Mouse (Mus musculus) mouse trophoblast stem cell (cell line): ENCODE results near the gene Cbfa2t3.
"Not testable (repeated sequence)": the region's sequence is repeated elsewhere in the genome, so short reads cannot be mapped to it uniquely, and the experiment has no call there.

ENCODE experiments used
- in situ Hi-C, 2 experiments: fragments of 300-500 bp; cut with MseI, MboI; formaldehyde crosslinking; loops; 2 replicates in 1 of 2; 3 replicates in 1 of 2; pipeline ENCODE4 v1.15.1; 2025

Gene Cbfa2t3

GRCm38 (mm10) chr8:122639521-122640248 lies 59.2 kb downstream of the Cbfa2t3 start:
- in situ Hi-C loops, result no loop called here

GRCm38 (mm10) chr8:122638601-122639000 lies 60.3 kb downstream of the Cbfa2t3 start:
- in situ Hi-C loops, result no loop called here

- in situ Hi-C loops, result no loop called here
These were observed 61.7 kb downstream of the Cbfa2t3 start for GRCm38 (mm10) chr8:122637230-122637629.

- in situ Hi-C loops, result no loop called here
These were observed 62.1 kb downstream of the Cbfa2t3 start for GRCm38 (mm10) chr8:122636803-122637175.

- in situ Hi-C loops, result no loop called here
These were observed 62.8 kb downstream of the Cbfa2t3 start for GRCm38 (mm10) chr8:122635878-122636802.

GRCm38 (mm10) chr8:122633205-122633604 lies 65.7 kb downstream of the Cbfa2t3 start:
- in situ Hi-C loops, result no loop called here

GRCm38 (mm10) chr8:122632134-122632533 lies 66.8 kb downstream of the Cbfa2t3 start:
- in situ Hi-C loops, result not testable (repeated sequence)

- in situ Hi-C loops, result no loop called here
These were observed 68.2 kb downstream of the Cbfa2t3 start for GRCm38 (mm10) chr8:122630696-122631095.

GRCm38 (mm10) chr8:122629388-122629787 lies 69.5 kb downstream of the Cbfa2t3 start:
- in situ Hi-C loops, result no loop called here

- in situ Hi-C loops, result no loop called here
These were observed 72.0 kb downstream of the Cbfa2t3 start for GRCm38 (mm10) chr8:122626896-122627295.

GRCm38 (mm10) chr8:122625811-122626210 lies 73.1 kb downstream of the Cbfa2t3 start:
- in situ Hi-C loops, result no loop called here

- in situ Hi-C loops, result no loop called here
These were observed 74.3 kb downstream of the Cbfa2t3 start for GRCm38 (mm10) chr8:122624653-122625052.

- in situ Hi-C loops, result no loop called here
These were observed 74.9 kb downstream of the Cbfa2t3 start for GRCm38 (mm10) chr8:122623844-122624642.

- in situ Hi-C loops, result no loop called here
These were observed 76.2 kb downstream of the Cbfa2t3 start, which contains the start of gene Pabpn1l for GRCm38 (mm10) chr8:122622727-122623126. Gene Pabpn1l (minus strand): TSS chr8:122622739.

GRCm38 (mm10) chr8:122620446-122620845 lies 78.5 kb downstream of the Cbfa2t3 start:
- in situ Hi-C loops, result no loop called here

- in situ Hi-C loops, result loop anchor here (5.0 kb wide), 2 partner anchors 208 to 213 kb away; no protein-coding TSS in a partner anchor
These were observed 80.1 kb downstream of the Cbfa2t3 start for GRCm38 (mm10) chr8:122618660-122619378.

GRCm38 (mm10) chr8:122617947-122618546 lies 80.9 kb downstream of the Cbfa2t3 start:
- in situ Hi-C loops, result loop anchor here (5.0 kb wide), 2 partner anchors 209 to 214 kb away; no protein-coding TSS in a partner anchor

GRCm38 (mm10) chr8:122616181-122616905 lies 82.6 kb downstream of the Cbfa2t3 start:
- in situ Hi-C loops, result loop anchor here (5.0 kb wide), 2 partner anchors 211 to 216 kb away; no protein-coding TSS in a partner anchor

- in situ Hi-C loops, result no loop called here
These were observed 87.4 kb downstream of the Cbfa2t3 start, which contains the start of the genes Galns and Trappc2l for GRCm38 (mm10) chr8:122611295-122612133. Gene Galns (minus strand): TSS chr8:122611463. Gene Trappc2l (plus strand): TSS chr8:122611640.
